8 mouse cellular contexts compared by ENCODE assay signal in the genomic region with DNA sequence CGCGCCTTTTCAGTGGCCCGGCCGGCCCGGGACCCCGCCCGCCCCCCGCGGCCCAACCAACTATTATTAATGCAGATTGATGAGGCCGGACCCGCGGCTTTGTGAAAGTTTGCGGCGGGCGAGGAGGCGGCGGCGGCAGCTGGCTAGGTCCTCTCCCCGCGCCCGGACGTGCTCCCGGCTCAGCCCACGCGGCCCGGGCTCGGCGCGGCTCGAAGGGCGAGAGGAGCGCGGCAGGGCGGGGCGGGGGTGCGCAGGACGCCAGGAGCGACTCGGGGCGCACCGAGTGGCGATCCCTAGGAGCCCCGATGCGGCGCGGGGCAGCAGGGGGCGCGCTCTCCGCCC. TPM values are rescaled to one million over a fixed set of nuclear protein-coding genes. Genes with fewer than 3 reads are reported as not detected.
A peak's percentile ranks its signal among the peaks of the same experiment; 100 is the strongest.
DNase-seq lines count a peak whose midpoint lies in the region; ATAC-seq lines count a peak whose summit lies in the region.

TSS of gene Gbx1 (minus strand) at position 314 of the 342 bp plus-strand sequence.

- DNase-seq in urinary bladder, postnatal 14 days (ENCODE audit: low spot score): peak; percentile 39
- DNase-seq in urinary bladder, adult 2 months (ENCODE audit: low spot score): no peak
- DNase-seq in frontal cortex, postnatal 14 days (ENCODE audit: low spot score in 2 of 2): no peak
- no peak for DNase-seq in layer of hippocampus, adult 18-20 months (ENCODE audit: low spot score in 2 of 2)
- no peak for DNase-seq in layer of hippocampus, adult 9-11 months

- H3K27me3 ChIP-seq in forebrain, embryonic 13.5 days: peaks cover 86% of the 10 kb centered on the region
- H3K27me3 ChIP-seq in kidney, embryonic 16.5 days (ENCODE audit: insufficient read depth, low read length): peaks cover 92% of the 10 kb centered on the region
- H3K27me3 ChIP-seq in midbrain, embryonic 13.5 days: peaks cover 93% of the 10 kb centered on the region

- peak within 1 kb of the TSS; percentile 66 for H3K9ac ChIP-seq in forebrain, embryonic 13.5 days
- peak within 1 kb of the TSS; percentile 18; the same call in 1 of the 2 replicates for H3K9ac ChIP-seq in kidney, embryonic 16.5 days (replicated peaks; ENCODE audit: low read length)
- peak within 1 kb of the TSS; percentile 63 for H3K9ac ChIP-seq in midbrain, embryonic 13.5 days (replicated peaks)

- no peaks in the 10 kb centered on the region for H3K9me3 ChIP-seq in forebrain, embryonic 13.5 days (replicated peaks)
- H3K9me3 ChIP-seq in kidney, embryonic 16.5 days (ENCODE audit: low read length): no peaks in the 10 kb centered on the region
- no peaks in the 10 kb centered on the region for H3K9me3 ChIP-seq in midbrain, embryonic 13.5 days

- 2% methylated on average over 34 of the region's 49 CpGs for WGBS in forebrain, embryonic 13.5 days
- WGBS in kidney, embryonic 16.5 days: 1% methylated on average over 34 of the region's 49 CpGs
- under 1% methylated on average over 47 of the region's 49 CpGs for WGBS in midbrain, embryonic 13.5 days

- peaks cover 17% of the 10 kb centered on the region for H3K4me1 ChIP-seq in forebrain, embryonic 13.5 days
- H3K4me1 ChIP-seq in kidney, embryonic 16.5 days (ENCODE audit: insufficient read depth, low read length): peaks cover 12% of the 10 kb centered on the region
- H3K4me1 ChIP-seq in midbrain, embryonic 13.5 days (replicated peaks): peaks cover 16% of the 10 kb centered on the region

- H3K4me2 ChIP-seq in forebrain, embryonic 13.5 days: peak within 1 kb of the TSS; percentile 86
- H3K4me2 ChIP-seq in kidney, embryonic 16.5 days (replicated peaks; ENCODE audit: low read depth, low read length): peak within 1 kb of the TSS; percentile 84
- H3K4me2 ChIP-seq in midbrain, embryonic 13.5 days (replicated peaks): peak within 1 kb of the TSS; percentile 90

- peak within 1 kb of the TSS; percentile 10; the same call in 1 of the 2 replicates for H3K27ac ChIP-seq in forebrain, embryonic 13.5 days
- no peak within 1 kb of the TSS for H3K27ac ChIP-seq in kidney, embryonic 16.5 days (ENCODE audit: low read length)
- H3K27ac ChIP-seq in midbrain, embryonic 13.5 days: no peak within 1 kb of the TSS

- ATAC-seq in forebrain, embryonic 13.5 days: 0 out of 2 replicates have a peak, but pooled peaks have one; percentile 26
- no peak; the same call in 1 of the 2 replicates for ATAC-seq in kidney, embryonic 16.5 days (ENCODE audit: low FRiP score, low TSS enrichment)
- 0 out of 2 replicates have a peak, but pooled peaks have one; percentile 15 for ATAC-seq in midbrain, embryonic 13.5 days

- no peaks in the 10 kb centered on the region for H3K36me3 ChIP-seq in forebrain, embryonic 13.5 days (ENCODE audit: poor library complexity, severe bottlenecking)
- H3K36me3 ChIP-seq in kidney, embryonic 16.5 days (ENCODE audit: insufficient read depth, low read length): no peaks in the 10 kb centered on the region
- H3K36me3 ChIP-seq in midbrain, embryonic 13.5 days: no peaks in the 10 kb centered on the region

- H3K4me3 ChIP-seq in forebrain, embryonic 13.5 days: peak within 1 kb of the TSS; percentile 49
- H3K4me3 ChIP-seq in kidney, embryonic 16.5 days (ENCODE audit: low read length): peak within 1 kb of the TSS; percentile 48
- peak within 1 kb of the TSS; percentile 48 for H3K4me3 ChIP-seq in midbrain, embryonic 13.5 days (replicated peaks)

RNA-seq across cellular contexts. Expression of gene Gbx1, which starts in this region (rescaled TPM):
- 0.01 and 0.07 TPM in 2 replicates for polyA plus RNA-seq in urinary bladder, adult 2 months (2012; rRNA removed)
- polyA plus RNA-seq in forebrain, embryonic 13.5 days (2015; fragmentation: Nextera tagmentation; extraction: Ambion mirVana): 0.90 and 0.97 TPM in 2 replicates
- polyA plus RNA-seq in kidney, embryonic 16.5 days (2015; fragmentation: Nextera tagmentation; extraction: Ambion mirVana): 0.08 TPM in 1 of 2 replicates, not detected in the other
- polyA plus RNA-seq in midbrain, embryonic 13.5 days (2015; fragmentation: Nextera tagmentation; extraction: Ambion mirVana): 0.17 and 0.20 TPM in 2 replicates
- not detected for total RNA-seq in layer of hippocampus, adult 18-20 months (2021)

Comparison
In these comparisons a context has a peak if more than half of its experiments do, and no peak if none do; other contexts are left out.
1. Peak in ATAC-seq, H3K4me3 ChIP-seq, H3K27ac ChIP-seq, H3K9ac ChIP-seq and H3K4me2 ChIP-seq in forebrain, embryonic 13.5 days; RNA of the gene not detected or under 1 TPM.
2. Peak in ATAC-seq, H3K4me3 ChIP-seq, H3K9ac ChIP-seq and H3K4me2 ChIP-seq in midbrain, embryonic 13.5 days; RNA of the gene not detected or under 1 TPM.